Mouse (Mus musculus) cerebellum, adult 2 months (tissue): ENCODE measurements around the gene Sesn1. TPM values are rescaled to one million over a fixed set of nuclear protein-coding genes. Genes with fewer than 3 reads are reported as not detected.

Experiments
- DNase-seq, 2 experiments: peaks; one replicate each; pipeline ENCODE4 v3.0.0; 2021
- H3K27ac ChIP-seq: fragments of 200-500 bp; 2 replicates; pipeline ENCODE4 v1.5.1; 2012; ENCODE audit warnings: low read length, control low read depth, inconsistent platforms; ENCODE audit not compliant: insufficient read depth
- H3K27me3 ChIP-seq: fragments of 200-500 bp; 2 replicates; pipeline ENCODE4 v1.6.1; 2012; ENCODE audit warnings: inconsistent platforms, mild to moderate bottlenecking, low read length, moderate library complexity; ENCODE audit not compliant: control insufficient read depth, insufficient read depth
- H3K4me1 ChIP-seq: fragments of 200-500 bp; 2 replicates; pipeline ENCODE4 v1.6.1; 2011; ENCODE audit warnings: low read length; ENCODE audit not compliant: control insufficient read depth, insufficient read depth
- H3K4me3 ChIP-seq: fragments of 200-500 bp; replicated peaks from 2 replicates; pipeline ENCODE3; 2011; ENCODE audit warnings: mild to moderate bottlenecking, low read depth, low read length, control low read depth; ENCODE audit not compliant: insufficient read depth
- CTCF ChIP-seq: fragments of 200-500 bp; IDR thresholded peaks from 2 replicates; pipeline ENCODE4 v1.5.1; 2011; ENCODE audit warnings: low read depth, mild to moderate bottlenecking, control low read depth, low read length, moderate library complexity, borderline replicate concordance; ENCODE audit not compliant: insufficient read depth
- POLR2A ChIP-seq: fragments of 200-500 bp; IDR thresholded peaks from 2 replicates; pipeline ENCODE4 v1.6.1; 2011; ENCODE audit warnings: low read length, control low read depth, borderline replicate concordance; ENCODE audit not compliant: insufficient read depth
- WGBS: fragments of 180-500 bp; shearing (Covaris S2); methylation state at CpG from one replicate; pipeline ENCODE4 v1.1.7; 2018; 5-methylcytosine and 5-hydroxymethylcytosine counted together
- polyA plus RNA-seq: library from polyadenylated mRNA; depleted of rRNA; stranded (reverse); fragments of >200 nt; gene quantifications from 2 replicates; pipeline ENCODE4 v1.2.3, GENCODE M21; 2012

Sesn1 gene
- polyA plus RNA-seq, 1 experiment, result 67.7 TPM

DNA sequence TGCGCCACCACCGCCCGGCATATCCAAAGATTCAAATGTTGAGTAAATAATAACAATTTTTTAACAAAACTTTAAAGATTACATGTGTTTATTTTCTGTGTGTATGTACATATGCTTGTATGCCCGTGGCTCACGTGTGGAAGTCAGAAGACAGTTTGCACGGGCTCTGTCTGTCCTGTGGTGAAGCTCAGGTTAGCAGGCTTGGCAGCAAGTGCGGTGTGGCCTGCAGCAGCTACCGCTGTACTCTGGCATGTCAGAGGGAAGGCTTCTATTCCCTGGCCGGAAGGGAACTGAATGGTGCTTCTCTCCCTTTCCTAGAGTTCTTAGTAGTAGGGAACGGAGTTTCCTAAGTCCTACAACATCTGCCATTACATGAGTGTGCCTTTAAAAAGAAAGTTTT is 15.3 kb downstream of the Sesn1 start:
- Histone ChIP-seq H3K4me1 (peaks cover 18% of the 10 kb centered on the region), H3K4me3 (no peak overlapping the region), H3K27ac (no peak overlapping the region), H3K27me3 (no peaks in the 10 kb centered on the region)
- 73% methylated on average over 10 of the region's 10 CpGs for WGBS
- TF ChIP-seq CTCF (no peak), POLR2A (no peak)
- DNase-seq, result no peak

DNA sequence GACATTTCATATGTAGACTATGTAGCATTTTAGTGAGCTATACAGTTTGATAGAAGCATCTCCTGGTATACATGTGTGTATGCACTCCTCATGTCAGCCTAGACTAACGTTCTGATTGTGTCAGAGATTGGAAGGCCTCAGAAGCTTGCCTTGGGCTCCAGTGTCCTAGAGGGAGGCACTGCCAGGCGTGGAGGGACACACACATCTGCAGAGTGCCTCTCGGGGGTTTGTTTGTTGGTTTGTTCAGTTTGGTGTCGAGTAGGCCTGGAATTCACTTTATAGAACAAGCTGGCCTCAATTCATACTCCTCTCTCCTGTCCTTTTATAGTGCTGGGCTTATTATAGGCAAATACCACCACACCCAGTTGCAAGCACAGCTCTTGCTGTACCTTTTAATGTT is 16.3 kb downstream of the Sesn1 start:
- no peak overlapping the region for H3K27ac ChIP-seq
- peaks cover 17% of the 10 kb centered on the region for H3K4me1 ChIP-seq
- H3K27me3 ChIP-seq, result no peaks in the 10 kb centered on the region
- DNase-seq, result no peak
- WGBS, result 89% methylated on average over 4 of the region's 4 CpGs
- TF ChIP-seq POLR2A, result no peak
- no peak for TF ChIP-seq CTCF
- H3K4me3 ChIP-seq, result no peak overlapping the region

DNA sequence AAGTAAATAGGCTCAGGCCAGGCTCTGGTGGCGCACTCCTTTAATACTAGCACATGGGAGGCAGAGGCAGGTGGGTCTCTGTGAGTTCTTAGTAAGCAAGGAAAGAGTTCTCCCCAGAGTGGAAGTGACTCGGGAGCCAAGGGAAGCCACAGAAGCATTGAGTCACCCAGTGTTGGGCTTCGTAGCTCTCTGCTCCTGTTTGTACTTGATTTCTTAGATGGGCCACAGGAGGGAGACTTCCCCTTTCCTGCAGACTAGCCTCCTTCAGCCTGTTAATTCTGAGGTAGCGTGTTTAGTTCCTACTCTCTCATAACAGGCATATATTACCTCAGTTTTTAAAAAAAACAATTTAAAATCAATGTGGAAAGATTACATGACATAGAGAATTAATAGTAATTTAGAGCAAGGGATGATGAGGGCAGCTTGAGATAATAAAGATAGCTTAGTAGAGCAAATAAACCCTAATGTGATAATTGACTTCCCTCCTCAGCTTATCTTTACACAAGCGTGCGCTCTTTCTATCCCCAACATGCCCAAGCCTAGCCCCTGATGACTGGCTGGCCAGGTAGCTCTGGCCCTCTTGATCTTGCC is 16.9 kb downstream of the Sesn1 start:
- DNase-seq, result no peak
- H3K27me3 ChIP-seq, result no peaks in the 10 kb centered on the region
- no peak overlapping the region for H3K4me3 ChIP-seq
- no peak overlapping the region for H3K27ac ChIP-seq
- TF ChIP-seq CTCF (no peak), POLR2A (no peak)
- peaks cover 18% of the 10 kb centered on the region for H3K4me1 ChIP-seq
- 89% methylated on average over 6 of the region's 6 CpGs for WGBS

DNA sequence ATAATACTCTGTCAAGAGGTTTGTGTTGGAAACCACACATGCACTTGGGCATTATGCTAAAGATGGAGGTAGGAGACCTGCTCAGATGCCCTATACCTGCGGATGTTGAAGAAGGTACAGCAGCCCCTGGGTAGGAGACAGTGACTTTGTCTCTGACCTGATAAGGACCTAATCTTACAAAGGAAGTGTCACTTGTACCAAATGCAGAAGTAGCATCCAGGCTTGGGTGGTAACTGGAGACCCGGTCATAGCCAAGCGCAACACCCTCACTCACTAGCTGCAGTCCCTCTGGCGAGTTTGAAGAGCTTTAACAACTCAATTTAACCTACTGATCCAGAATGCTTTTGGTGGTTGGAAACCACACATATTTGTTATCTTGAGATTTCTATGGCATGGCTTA is 18.0 kb downstream of the Sesn1 start:
- Histone ChIP-seq H3K27me3 (no peaks in the 10 kb centered on the region), H3K4me1 (peaks cover 18% of the 10 kb centered on the region), H3K27ac (no peak overlapping the region), H3K4me3 (no peak overlapping the region)
- no peak for DNase-seq
- TF ChIP-seq POLR2A (no peak), CTCF (no peak)
- WGBS, result 93% methylated on average over 4 of the region's 4 CpGs

DNA sequence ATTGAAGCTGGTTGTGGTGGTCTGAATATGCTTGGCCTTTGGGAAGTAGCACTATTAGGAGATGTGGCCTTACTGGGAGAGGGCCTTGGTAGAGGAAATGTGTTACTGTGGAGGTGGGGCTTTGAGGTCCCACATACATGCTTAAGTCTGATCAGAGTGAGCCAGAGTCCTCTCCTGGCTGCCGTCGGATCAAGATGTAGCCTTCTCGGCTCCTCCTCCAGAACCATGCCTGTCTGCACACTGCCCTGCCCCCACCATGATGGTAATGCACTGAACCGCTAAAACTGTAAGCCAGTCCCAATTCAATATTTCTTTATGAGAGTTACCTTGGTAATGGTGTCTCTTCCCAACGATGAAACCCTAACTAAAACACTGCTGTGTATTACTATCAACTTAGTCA is 19.5 kb downstream of the Sesn1 start:
- DNase-seq, result no peak
- TF ChIP-seq CTCF (no peak), POLR2A (no peak)
- no peak overlapping the region for H3K27ac ChIP-seq
- H3K4me3 ChIP-seq, result no peak overlapping the region
- WGBS, result 76% methylated on average over 5 of the region's 5 CpGs
- H3K27me3 ChIP-seq, result no peaks in the 10 kb centered on the region
- H3K4me1 ChIP-seq, result peaks cover 21% of the 10 kb centered on the region

DNA sequence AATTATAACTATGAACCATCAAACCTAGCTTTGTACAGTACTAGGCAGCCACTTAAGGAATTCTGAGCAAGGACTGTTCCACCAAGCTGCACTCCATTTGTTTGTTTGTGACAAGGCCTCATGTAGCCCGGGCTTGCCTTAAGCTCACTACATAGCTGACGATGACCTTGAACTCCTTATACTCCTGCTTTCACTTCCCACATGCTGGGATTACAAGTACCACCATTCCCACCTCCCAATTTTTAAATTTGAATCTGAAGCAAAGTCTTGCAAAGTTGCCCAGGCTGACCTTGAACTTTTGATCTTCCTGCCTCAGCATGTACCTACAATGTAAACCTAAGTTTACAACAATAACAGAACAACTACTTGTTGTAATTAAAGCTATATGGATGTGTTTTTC is 20.2 kb downstream of the Sesn1 start:
- H3K4me3 ChIP-seq, result no peak overlapping the region
- no peaks in the 10 kb centered on the region for H3K27me3 ChIP-seq
- no peak for TF ChIP-seq POLR2A
- DNase-seq, result no peak
- H3K27ac ChIP-seq, result no peak overlapping the region
- WGBS, result 98% methylated on average over 2 of the region's 2 CpGs
- H3K4me1 ChIP-seq, result peaks cover 26% of the 10 kb centered on the region

DNA sequence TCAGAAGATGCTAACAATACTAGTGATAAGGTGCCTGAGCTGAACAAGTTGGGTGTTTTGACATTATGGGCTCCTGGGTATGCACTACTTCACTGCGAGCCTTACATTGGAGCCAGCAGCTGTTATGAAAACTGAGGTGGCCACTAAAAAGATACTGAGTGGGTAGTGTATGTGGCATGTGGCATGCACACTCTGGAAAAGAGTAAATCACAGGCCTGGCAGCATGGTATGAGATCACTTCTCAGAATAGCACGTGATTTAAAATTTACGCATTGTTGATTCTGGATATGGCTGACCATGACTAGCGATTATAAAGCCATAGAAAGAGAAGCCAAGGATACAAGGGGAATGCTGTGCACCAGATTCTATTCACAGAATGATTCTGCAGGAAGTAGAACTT is 20.7 kb downstream of the Sesn1 start:
- WGBS, result 29% methylated on average over 4 of the region's 4 CpGs
- no peak overlapping the region for H3K27ac ChIP-seq
- peaks cover 26% of the 10 kb centered on the region for H3K4me1 ChIP-seq
- no peak overlapping the region for H3K4me3 ChIP-seq
- H3K27me3 ChIP-seq, result no peaks in the 10 kb centered on the region
- TF ChIP-seq CTCF (no peak), POLR2A (no peak)
- DNase-seq, result no peak

DNA sequence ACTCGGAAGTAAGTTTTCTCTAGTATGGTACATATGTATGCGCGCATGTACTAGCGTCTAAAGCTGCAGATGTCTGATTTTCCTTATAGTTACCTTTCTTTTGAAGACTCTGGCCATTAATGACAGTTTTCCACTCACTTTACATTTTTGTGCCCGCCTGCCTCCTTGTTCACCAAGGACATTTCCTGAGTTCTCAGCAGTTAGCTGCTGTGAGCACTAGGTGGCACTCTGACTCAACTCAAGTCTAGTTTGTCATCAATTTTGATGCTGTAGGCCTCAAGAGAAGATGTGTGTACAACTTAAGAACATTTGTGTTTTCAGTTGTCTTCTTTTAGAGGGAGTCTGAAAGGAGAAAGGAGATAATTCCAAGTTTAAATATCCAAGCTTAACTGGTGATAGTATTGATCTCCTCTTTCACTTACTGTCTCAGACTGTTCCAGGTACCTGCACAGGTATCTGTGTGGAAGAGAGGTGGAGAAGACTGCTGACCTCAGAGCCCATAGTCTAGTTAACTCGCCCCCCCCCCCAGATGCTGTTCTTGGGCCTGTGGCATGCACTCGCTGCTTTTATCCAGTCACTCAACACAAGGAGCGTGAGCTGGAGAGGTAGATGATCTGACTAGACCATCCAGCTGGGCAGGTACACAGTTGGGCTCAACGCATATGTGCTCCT is 21.3 kb downstream of the Sesn1 start:
- H3K4me1 ChIP-seq, result peaks cover 26% of the 10 kb centered on the region
- no peaks in the 10 kb centered on the region for H3K27me3 ChIP-seq
- no peak overlapping the region for H3K27ac ChIP-seq
- 51% methylated on average over 9 of the region's 9 CpGs for WGBS
- no peak overlapping the region for H3K4me3 ChIP-seq
- no peak for TF ChIP-seq POLR2A
- TF ChIP-seq CTCF, result peak; percentile 73
- peak; percentile 77 to 78 for DNase-seq
